Mouse (Mus musculus) regulatory T cell (primary cell): ENCODE data around the gene Echdc1.
"Not testable (repeated sequence)": the region's sequence is repeated elsewhere in the genome, so short reads cannot be mapped to it uniquely, and the experiment has no call there.

Experiments used
- in situ Hi-C: fragments of 300-600 bp; cut with MboI, MseI; formaldehyde crosslinking; loops from one replicate; pipeline ENCODE4 v1.15.1; 2025; ENCODE audit warnings: high pct_unique_total_duplicates

The Echdc1 gene

GRCm38 (mm10) chr10:29313064-29313638, at the start of gene Echdc1:
Gene Echdc1, plus strand, starts transcription at chr10:29313166.
- in situ Hi-C loops, result loop anchor here (10.0 kb wide), 1 partner anchor 648 kb away; the partner anchor contains the start of gene Themis

- in situ Hi-C loops, result no loop called here
These were observed 31.2 kb upstream of the Echdc1 start for GRCm38 (mm10) chr10:29281736-29282135.

GRCm38 (mm10) chr10:29285757-29286156, 27.2 kb upstream of the Echdc1 start:
- in situ Hi-C loops, result no loop called here

- in situ Hi-C loops, result no loop called here
These were observed 10.7 kb upstream of the Echdc1 start for GRCm38 (mm10) chr10:29302230-29302629.

GRCm38 (mm10) chr10:29311480-29312219, 1.3 kb upstream of the Echdc1 start:
- in situ Hi-C loops, result loop anchor here (10.0 kb wide), 1 partner anchor 647 kb away; the partner anchor contains the start of gene Themis

GRCm38 (mm10) chr10:29313905-29314304, 939 bp downstream of the Echdc1 start:
- in situ Hi-C loops, result loop anchor here (10.0 kb wide), 1 partner anchor 649 kb away; the partner anchor contains the start of gene Themis

- in situ Hi-C loops, result no loop called here
These were observed 11.9 kb downstream of the Echdc1 start for GRCm38 (mm10) chr10:29324817-29325216.

- in situ Hi-C loops, result no loop called here
These were observed 20.9 kb downstream of the Echdc1 start for GRCm38 (mm10) chr10:29333836-29334235.

- in situ Hi-C loops, result no loop called here
These were observed 25.5 kb downstream of the Echdc1 start for GRCm38 (mm10) chr10:29338355-29339056.

GRCm38 (mm10) chr10:29344232-29344631, 31.3 kb downstream of the Echdc1 start:
- in situ Hi-C loops, result no loop called here

- in situ Hi-C loops, result no loop called here
These were observed 33.7 kb downstream of the Echdc1 start for GRCm38 (mm10) chr10:29346638-29347037.

GRCm38 (mm10) chr10:29351420-29351819, 38.5 kb downstream of the Echdc1 start:
- in situ Hi-C loops, result loop anchor here (25.0 kb wide), 1 partner anchor 1961 kb away; the partner anchor contains the start of gene Hddc2

GRCm38 (mm10) chr10:29352575-29352974, 39.6 kb downstream of the Echdc1 start:
- in situ Hi-C loops, result loop anchor here (25.0 kb wide), 1 partner anchor 1960 kb away; the partner anchor contains the start of gene Hddc2

- in situ Hi-C loops, result loop anchor here (25.0 kb wide), 1 partner anchor 1958 kb away; the partner anchor contains the start of gene Hddc2
These were observed 41.2 kb downstream of the Echdc1 start for GRCm38 (mm10) chr10:29354183-29354582.

GRCm38 (mm10) chr10:29361095-29361463, 48.1 kb downstream of the Echdc1 start:
- in situ Hi-C loops, result loop anchor here (10.0 to 25.0 kb wide), 2 partner anchors 1444 to 1951 kb away; partner anchors contain the start of genes Hddc2 and Ncoa7

- in situ Hi-C loops, result loop anchor here (10.0 to 25.0 kb wide), 2 partner anchors 1443 to 1951 kb away; partner anchors contain the start of genes Hddc2 and Ncoa7
These were observed 48.7 kb downstream of the Echdc1 start for GRCm38 (mm10) chr10:29361464-29362196.

GRCm38 (mm10) chr10:29362197-29362900, 49.4 kb downstream of the Echdc1 start, which contains the start of gene Rnf146:
Gene Rnf146, minus strand, starts transcription at chr10:29362442.
- in situ Hi-C loops, result loop anchor here (10.0 to 25.0 kb wide), 2 partner anchors 1442 to 1950 kb away; partner anchors contain the start of genes Hddc2 and Ncoa7

GRCm38 (mm10) chr10:29374065-29374464, 61.1 kb downstream of the Echdc1 start:
- in situ Hi-C loops, result loop anchor here (25.0 kb wide), 1 partner anchor 1938 kb away; the partner anchor contains the start of gene Hddc2

- in situ Hi-C loops, result no loop called here
These were observed 68.6 kb downstream of the Echdc1 start for GRCm38 (mm10) chr10:29381558-29381957.

GRCm38 (mm10) chr10:29394890-29395289, 81.9 kb downstream of the Echdc1 start:
- in situ Hi-C loops, result not testable (repeated sequence)
